Mouse (Mus musculus): ENCODE data around the gene Ppp1ca.

Ppp1ca gene

GRCm38 (mm10) chr19:4240247-4240668 is 48.4 kb downstream of the Ppp1ca start:
- DNase-seq: no peak

DNA sequence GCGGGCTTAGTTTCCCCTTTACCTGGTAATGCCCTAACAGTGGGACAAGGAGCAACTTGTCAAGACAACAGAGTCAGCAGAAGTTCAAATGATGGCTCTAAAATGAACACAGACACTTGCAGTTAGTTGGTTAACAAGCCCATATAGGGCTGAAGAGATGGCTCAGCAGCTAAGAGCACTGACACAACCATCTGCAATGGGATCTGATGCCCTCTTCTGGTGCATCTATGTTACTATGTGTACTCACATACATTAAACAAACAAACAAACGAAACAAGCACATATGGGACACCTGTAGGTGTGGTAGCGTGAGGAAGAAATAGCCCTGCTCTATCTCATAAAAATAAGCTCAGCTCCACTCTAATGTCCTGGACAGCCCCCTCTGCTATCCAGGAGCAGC is 50.6 kb downstream of the Ppp1ca start:
- no peak for DNase-seq

- no peak for DNase-seq
Measured at GRCm38 (mm10) chr19:4244775-4245174, 52.9 kb downstream of the Ppp1ca start.

Measured in cerebellum, postnatal 10 days (tissue).